Mouse (Mus musculus): ENCODE measurements around the gene Ube2k. TPM values are rescaled to one million over a fixed set of nuclear protein-coding genes. Genes with fewer than 3 reads are reported as not detected.

Gene Ube2k
- total RNA-seq, 2 experiments from 2014 or later = 62.5 to 66.3 TPM

DNA sequence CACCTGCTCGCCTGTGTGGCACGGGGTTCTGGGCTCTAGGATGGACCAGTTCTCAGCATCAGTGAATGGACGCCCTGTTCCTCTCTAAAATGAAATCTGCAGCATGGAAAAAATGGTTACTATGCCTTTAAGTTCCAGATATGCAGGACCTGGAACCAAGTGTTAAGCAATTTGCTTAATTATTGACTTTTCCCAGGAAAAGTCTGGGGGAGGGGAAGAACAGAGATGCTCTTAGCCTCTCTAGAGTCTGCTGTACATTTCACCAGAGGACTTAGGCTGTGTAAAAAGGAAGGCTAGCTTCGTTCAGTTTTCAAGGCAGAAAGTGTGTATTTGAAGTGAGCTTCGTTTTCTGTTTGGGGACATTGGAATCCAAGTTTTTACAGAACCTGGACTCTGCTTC is 72.7 kb downstream of the Ube2k start:
- DNase-seq = no peak
- intact Hi-C loops (cut with DNase I) = loop anchor here (10.0 kb wide), 1 partner anchor 205 kb away; no protein-coding TSS in a partner anchor

- no peak for DNase-seq
- intact Hi-C loops (cut with DNase I) = loop anchor here (10.0 kb wide), 1 partner anchor 206 kb away; no protein-coding TSS in a partner anchor
Measured at GRCm38 (mm10) chr5:65610541-65610940, 73.5 kb downstream of the Ube2k start.

DNA sequence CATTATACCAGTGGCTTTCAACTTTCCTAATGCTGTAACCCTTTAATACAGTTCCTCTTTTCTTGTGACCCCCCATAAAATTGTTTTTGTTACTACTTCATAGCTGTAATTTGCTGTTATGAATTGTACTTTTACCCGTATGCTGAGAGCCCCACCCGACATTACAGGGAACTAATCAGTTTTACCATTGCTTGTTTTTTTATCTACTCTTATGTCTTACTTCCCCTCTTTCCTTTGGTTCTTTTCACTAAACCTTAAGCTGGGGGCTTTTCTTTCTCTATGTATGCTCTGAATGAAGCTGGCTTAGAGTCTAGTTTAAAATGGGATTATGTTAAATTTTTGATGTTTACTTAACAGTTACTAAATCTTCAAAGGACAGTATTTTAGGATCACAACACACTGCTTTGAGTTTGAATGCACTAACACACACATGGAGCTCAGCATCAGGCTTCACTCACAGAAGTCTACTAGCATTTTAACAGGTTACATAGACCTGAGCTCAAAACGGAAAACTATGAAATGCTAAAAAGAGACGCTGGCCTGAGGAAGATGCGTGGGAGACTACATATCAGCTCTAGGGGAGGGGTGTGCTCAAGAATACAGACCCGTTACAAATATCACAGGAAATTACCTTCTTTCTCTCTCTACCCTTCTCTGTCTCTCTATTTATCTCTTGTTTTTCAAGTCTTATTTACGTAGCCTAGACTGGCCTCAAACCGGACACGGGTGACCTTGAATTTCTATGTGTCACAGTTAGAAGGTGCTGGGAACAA is 76.3 kb downstream of the Ube2k start:
- intact Hi-C loops (cut with DNase I) = loop anchor here (10.0 kb wide), 1 partner anchor 209 kb away; no protein-coding TSS in a partner anchor
- no peak for DNase-seq

DNA sequence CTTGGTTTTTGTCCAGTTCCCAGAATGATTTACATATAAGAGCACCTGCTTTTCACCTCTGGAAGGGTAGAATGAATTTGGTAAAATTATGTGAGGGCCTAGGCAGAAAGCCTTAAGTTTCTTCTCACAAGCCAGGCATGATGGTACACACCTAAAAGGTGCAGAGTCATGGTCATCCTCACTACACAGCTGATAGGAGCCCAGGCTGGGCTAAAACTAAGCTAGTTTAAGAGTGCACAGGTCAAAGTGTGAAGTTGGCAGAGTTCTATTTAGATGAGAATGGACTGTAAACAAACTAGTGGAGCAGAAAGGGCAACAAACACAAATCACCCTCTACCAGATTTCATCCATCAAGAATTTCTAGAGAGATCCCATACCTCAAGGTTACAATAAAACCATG is 87.3 kb downstream of the Ube2k start:
- DNase-seq = no peak
- intact Hi-C loops (cut with DNase I) = loop anchor here (5.0 kb wide), 2 partner anchors 42 to 87 kb away; partner anchors contain the start of genes Smim14 and Ube2k

- no peak for DNase-seq
- intact Hi-C loops (cut with DNase I) = loop anchor here (5.0 kb wide), 1 partner anchor 58 kb away; the partner anchor contains the start of gene Pds5a
Measured at GRCm38 (mm10) chr5:65638896-65639295, 101.9 kb downstream of the Ube2k start.

Other genes with a start within 250 kb of the Ube2k start
- gene Rfc1, start 201.6 kb upstream of the Ube2k start, total RNA-seq (2021) = 10 to 100 TPM; 25.1 to 25.5 TPM
- gene Klb, start 188.9 kb upstream of the Ube2k start, total RNA-seq (2021) = under 1 TPM; 0.12 to 0.55 TPM
- 100 to 1,000 TPM; 580 to 665 TPM for gene Rpl9, start 145.8 kb upstream of the Ube2k start, total RNA-seq (2021)
- gene Lias, start 145.7 kb upstream of the Ube2k start, total RNA-seq (2021) = 10 to 100 TPM; 53.3 to 60.3 TPM
- 10 to 100 TPM; 23.2 to 25.1 TPM for gene Ugdh, start 101.3 kb upstream of the Ube2k start, total RNA-seq (2021)
- gene Gm43552, start 44.4 kb upstream of the Ube2k start, total RNA-seq (2021) = 1 to 10 TPM in 1 of 2 experiments, not detected in 1; 1.3 TPM
- gene Smim14, start within 50 bp of the Ube2k start, total RNA-seq (2021) = 100 to 1,000 TPM in 1 of 2 experiments, 10 to 100 TPM in 1; 93.4 to 103 TPM
- 10 to 100 TPM; 59.8 to 67.0 TPM for gene Pds5a, start 161.0 kb downstream of the Ube2k start, total RNA-seq (2021)
- gene N4bp2, start 226.3 kb downstream of the Ube2k start, total RNA-seq (2021) = 10 to 100 TPM; 22.7 to 27.1 TPM